Mouse (Mus musculus): Measurements from ENCODE around the gene Abcd3.

Gene Abcd3

DNA sequence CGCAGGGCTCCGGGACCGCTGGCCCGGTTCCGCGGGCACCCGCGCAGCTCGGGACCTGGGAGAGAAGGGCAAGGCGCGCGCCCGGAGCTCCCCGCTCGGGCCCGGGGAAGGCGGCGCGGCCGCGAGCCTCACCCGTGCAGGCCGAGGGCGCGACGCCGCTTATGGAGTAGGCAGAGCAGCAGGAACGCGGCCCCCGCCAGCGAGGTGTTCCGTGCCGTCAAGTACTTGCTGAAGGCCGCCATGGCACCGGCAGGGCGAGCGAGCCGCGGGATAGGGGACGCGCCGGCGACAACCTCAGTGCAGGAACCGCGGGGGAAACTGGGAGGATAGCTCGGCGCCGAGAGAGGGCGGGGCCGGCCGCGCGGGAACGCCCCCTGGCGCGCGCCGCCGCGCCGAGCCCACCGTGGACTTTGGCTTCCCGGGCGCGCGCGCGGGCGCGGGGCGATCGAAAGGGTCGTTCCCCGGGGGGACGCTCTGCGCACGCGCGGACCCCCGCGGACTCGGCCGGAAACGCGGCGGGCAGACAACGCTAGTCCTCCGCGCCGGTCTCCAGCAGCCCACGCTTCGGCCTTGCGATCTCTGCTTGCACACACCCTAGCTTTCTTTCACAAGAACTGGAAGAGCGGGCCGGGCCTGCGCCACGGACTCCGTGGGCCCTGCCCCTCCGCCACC is at the start of gene Abcd3:
Gene Abcd3, minus strand, starts transcription at position 426 of the 672 bp plus-strand sequence.
- DNase-seq (ENCODE audit: low read depth, low spot score) = peak; percentile 76

DNA sequence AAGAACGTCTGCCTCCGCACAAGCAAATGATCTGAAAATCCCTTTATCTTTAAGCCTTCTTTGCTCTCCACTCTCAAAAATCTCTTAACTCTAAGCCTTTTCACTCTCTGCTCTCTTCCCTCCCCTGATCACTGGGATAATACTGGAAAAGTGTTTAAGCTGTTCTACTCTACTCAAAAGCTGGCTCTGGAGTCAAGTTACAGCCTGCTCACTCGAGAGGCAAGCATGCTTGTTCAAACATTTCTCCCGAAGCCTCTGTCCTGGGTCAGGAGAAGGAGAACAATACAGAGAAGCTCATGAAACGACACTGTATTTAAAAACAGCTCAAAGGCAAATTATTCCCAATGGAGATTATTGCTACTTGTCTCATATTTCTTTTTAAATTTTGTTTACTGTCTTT is 44.0 kb upstream of the Abcd3 start:
- no peaks in the 10 kb centered on the region for H3K27me3 ChIP-seq (ENCODE audit: control insufficient read depth, insufficient read depth, low read length, poor library complexity, severe bottlenecking)
- no peaks in the 10 kb centered on the region for H3K36me3 ChIP-seq (ENCODE audit: control insufficient read depth, insufficient read depth, low read length, poor library complexity, severe bottlenecking)
- DNase-seq (ENCODE audit: low read depth, low spot score) = no peak

More for the DNA sequence above, at the start of gene Abcd3:
- H3K27me3 ChIP-seq (ENCODE audit: control insufficient read depth, insufficient read depth, low read length, poor library complexity, severe bottlenecking) = no peaks in the 10 kb centered on the region
- H3K36me3 ChIP-seq (ENCODE audit: control insufficient read depth, insufficient read depth, low read length, poor library complexity, severe bottlenecking) = no peaks in the 10 kb centered on the region

DNA sequence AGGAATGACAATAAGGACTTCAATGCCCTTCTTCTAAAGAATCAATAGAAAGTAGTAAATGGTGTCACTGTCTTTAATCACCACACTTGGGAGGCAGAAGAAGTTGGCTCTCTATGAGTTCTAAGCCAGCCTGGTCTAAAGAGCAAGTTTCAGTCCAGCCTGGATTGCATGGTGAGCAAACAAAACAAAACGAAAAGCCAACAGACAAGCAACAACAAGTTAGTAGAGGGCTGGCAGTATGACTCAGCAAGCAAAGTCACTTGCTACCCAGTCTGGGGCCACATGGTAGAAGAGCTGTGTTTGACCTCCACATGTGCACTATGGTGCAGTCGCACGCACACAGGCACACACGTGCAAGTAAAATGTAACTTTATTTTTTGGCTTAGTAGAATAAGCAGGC is 41.0 kb upstream of the Abcd3 start:
- Histone ChIP-seq H3K27me3 (ENCODE audit: control insufficient read depth, insufficient read depth, low read length, poor library complexity, severe bottlenecking) (no peaks in the 10 kb centered on the region), H3K36me3 (ENCODE audit: control insufficient read depth, insufficient read depth, low read length, poor library complexity, severe bottlenecking) (no peaks in the 10 kb centered on the region)
- no peak for DNase-seq (ENCODE audit: low read depth, low spot score)

DNA sequence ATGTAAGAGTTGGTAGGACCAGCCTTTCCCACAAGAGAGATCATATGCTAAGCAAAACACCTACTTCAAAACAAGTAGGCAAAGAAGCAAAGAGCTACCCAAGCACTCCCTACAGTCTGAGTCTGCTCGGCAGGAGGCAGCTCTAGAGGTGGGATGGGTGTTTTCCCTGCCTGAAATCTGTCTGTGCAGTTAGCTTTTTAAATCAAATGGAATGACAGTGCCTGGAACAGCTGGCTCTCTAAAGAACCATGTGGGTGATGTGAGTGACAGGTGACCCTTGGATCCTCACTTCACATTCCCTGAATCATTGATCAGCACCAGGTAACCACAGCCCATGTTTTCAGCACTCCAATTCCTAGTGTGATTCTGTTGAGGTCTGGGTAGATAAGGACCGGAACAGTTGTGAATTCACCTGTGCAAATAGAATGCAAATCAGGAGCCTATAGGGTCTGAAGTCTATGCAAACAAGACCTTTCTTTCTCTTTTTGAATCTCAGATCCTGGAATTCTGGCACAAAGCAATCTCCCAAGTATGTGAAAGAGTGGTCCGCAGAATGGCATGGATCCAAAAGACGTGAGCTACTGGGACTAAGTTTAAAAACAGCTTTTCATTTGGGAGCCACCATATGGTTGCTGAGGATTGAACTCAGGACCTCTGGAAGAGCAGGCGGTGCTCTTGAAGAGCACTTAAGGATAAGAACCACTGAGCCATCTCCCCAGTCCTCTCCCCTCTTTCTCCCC is 38.8 kb upstream of the Abcd3 start:
- Histone ChIP-seq H3K27me3 (ENCODE audit: control insufficient read depth, insufficient read depth, low read length, poor library complexity, severe bottlenecking) (no peaks in the 10 kb centered on the region), H3K36me3 (ENCODE audit: control insufficient read depth, insufficient read depth, low read length, poor library complexity, severe bottlenecking) (no peaks in the 10 kb centered on the region)
- DNase-seq (ENCODE audit: low read depth, low spot score) = no peak

DNA sequence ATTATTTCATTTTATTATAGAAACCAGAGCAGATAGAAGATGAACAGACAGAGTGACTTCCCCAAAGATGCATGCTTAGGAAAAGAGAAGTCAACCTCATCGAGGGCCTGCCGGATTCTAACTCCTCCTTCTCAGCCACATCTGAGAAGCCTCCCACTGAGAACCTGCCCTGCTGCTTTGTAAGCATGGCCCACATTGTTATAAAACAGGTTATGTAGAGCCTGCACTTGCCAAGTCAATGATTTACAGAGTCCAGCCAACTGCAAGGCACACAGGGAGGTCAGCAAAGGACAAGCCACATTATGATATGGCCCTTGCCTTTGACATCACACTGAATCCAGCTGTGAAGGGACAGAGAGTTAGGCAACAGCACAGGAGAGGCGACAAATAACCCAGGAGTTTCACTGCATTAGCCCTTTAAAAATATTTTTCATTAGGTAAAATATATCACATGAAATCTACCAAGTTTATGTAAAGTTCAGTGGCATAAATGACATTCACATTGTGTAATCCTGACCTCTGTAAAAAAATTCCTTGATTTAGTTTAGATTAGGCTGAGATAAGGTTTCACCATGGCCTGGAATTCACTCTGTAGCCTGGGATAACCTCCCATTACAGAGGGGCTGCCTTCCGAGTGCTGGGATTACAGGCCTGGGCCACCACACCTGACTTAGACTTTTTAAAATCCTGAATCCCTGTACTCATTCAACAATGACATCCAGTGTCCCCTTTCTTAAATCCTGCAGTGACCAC is 37.1 kb upstream of the Abcd3 start:
- Histone ChIP-seq H3K36me3 (ENCODE audit: control insufficient read depth, insufficient read depth, low read length, poor library complexity, severe bottlenecking) (no peaks in the 10 kb centered on the region), H3K27me3 (ENCODE audit: control insufficient read depth, insufficient read depth, low read length, poor library complexity, severe bottlenecking) (no peaks in the 10 kb centered on the region)
- no peak for DNase-seq (ENCODE audit: low read depth, low spot score)

DNA sequence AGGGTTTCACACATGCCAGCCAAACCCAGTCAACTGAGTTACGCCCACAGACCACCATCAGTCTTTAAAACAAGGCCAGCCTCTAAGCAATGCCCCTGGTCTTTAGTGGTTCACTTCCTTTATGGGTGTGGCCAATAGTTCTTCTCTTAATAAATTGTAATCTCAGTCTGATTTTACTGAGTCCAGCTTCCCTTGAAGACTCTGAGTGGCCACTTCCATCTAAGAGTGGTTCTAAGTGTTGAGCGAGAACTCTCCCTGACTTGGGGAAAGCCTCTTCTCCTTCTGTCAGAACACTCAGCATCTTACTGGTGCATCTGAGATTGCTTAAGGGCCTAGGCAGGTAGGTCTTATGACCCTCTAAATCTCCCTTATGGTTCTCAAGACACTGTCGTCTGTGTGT is 35.9 kb upstream of the Abcd3 start:
- Histone ChIP-seq H3K27me3 (ENCODE audit: control insufficient read depth, insufficient read depth, low read length, poor library complexity, severe bottlenecking) (no peaks in the 10 kb centered on the region), H3K36me3 (ENCODE audit: control insufficient read depth, insufficient read depth, low read length, poor library complexity, severe bottlenecking) (no peaks in the 10 kb centered on the region)
- DNase-seq (ENCODE audit: low read depth, low spot score) = no peak

DNA sequence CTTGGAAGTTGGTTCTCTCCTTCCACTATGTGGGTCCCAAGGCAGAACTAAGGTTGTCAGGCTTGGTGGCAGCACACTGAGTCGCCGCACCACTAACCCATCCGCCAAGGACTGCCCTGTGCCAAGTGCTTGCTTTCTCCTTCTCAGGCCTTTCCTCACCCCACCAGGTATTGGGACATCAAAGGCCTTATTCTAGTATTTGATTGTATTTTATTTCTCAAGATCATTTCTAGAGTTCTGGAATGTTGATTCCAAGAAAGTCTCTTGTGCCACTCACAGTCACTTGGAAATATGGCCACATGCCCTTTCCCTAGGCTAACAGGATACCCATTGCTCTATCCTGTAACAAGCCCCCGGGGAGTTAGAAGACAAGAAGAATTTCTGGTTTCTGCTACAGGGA is 35.3 kb upstream of the Abcd3 start:
- no peak for DNase-seq (ENCODE audit: low read depth, low spot score)
- Histone ChIP-seq H3K36me3 (ENCODE audit: control insufficient read depth, insufficient read depth, low read length, poor library complexity, severe bottlenecking) (no peaks in the 10 kb centered on the region), H3K27me3 (ENCODE audit: control insufficient read depth, insufficient read depth, low read length, poor library complexity, severe bottlenecking) (no peaks in the 10 kb centered on the region)

DNA sequence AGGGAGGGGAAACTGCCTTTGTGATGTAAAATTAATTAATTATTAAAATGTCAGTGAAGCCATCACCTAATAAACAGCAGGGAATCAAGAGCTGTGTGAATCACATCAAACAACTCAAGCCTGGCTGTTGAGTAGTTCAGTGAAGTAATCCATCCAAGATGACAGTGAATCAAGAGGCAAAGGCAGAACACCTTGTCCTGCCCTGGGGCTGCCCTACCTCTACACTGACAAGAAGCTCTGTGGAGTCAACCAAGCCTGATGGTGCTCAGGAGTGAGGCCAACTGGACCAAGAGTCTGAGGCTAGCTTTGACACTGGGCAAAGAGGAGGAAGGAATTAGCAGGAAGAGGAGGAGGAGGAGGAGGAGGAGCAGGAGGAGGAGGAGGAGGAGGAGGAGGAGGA is 32.2 kb upstream of the Abcd3 start:
- no peak for DNase-seq (ENCODE audit: low read depth, low spot score)
- no peaks in the 10 kb centered on the region for H3K27me3 ChIP-seq (ENCODE audit: control insufficient read depth, insufficient read depth, low read length, poor library complexity, severe bottlenecking)
- H3K36me3 ChIP-seq (ENCODE audit: control insufficient read depth, insufficient read depth, low read length, poor library complexity, severe bottlenecking) = no peaks in the 10 kb centered on the region

DNA sequence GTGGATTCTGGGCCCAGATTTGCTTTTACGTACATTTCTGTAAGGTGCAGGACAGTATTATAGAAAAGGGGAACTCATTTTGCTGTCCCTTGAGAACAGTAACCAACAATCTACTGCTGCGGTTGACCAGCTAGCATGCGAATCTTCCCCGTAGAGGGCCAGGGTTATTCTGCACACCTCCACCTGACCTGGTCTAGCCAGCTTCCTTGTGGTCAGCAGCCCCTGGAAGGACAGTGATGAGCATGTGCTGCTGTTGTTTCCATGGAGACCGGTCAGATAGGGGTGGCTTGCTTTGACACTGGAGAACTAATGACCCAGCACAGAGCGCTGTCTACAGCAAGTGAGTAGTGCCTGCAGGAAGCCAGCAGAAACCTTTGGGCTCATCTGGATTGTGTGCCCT is 29.6 kb upstream of the Abcd3 start:
- no peaks in the 10 kb centered on the region for H3K27me3 ChIP-seq (ENCODE audit: control insufficient read depth, insufficient read depth, low read length, poor library complexity, severe bottlenecking)
- peak; percentile 7 for DNase-seq (ENCODE audit: low read depth, low spot score)
- H3K36me3 ChIP-seq (ENCODE audit: control insufficient read depth, insufficient read depth, low read length, poor library complexity, severe bottlenecking) = no peaks in the 10 kb centered on the region

DNA sequence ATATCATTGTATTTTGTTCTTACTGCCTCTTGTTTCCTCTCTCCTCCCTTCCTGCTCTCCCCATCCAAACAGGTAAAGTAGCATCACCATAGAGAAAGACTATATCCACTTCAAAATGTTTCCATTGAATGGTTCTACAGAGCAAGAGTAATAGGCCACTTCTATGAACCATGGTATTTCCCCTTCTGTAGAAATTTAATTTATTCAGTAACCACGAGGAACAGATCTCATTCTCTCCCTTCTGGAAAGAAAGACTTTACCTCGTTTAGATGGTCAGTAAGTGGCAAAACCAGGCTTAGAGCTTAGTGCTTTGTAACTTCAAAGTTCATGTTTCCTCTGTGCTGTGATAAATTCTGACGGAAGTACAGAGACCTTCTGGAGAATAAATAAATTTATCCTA is 28.9 kb upstream of the Abcd3 start:
- no peaks in the 10 kb centered on the region for H3K27me3 ChIP-seq (ENCODE audit: control insufficient read depth, insufficient read depth, low read length, poor library complexity, severe bottlenecking)
- H3K36me3 ChIP-seq (ENCODE audit: control insufficient read depth, insufficient read depth, low read length, poor library complexity, severe bottlenecking) = no peaks in the 10 kb centered on the region
- DNase-seq (ENCODE audit: low read depth, low spot score) = no peak

DNA sequence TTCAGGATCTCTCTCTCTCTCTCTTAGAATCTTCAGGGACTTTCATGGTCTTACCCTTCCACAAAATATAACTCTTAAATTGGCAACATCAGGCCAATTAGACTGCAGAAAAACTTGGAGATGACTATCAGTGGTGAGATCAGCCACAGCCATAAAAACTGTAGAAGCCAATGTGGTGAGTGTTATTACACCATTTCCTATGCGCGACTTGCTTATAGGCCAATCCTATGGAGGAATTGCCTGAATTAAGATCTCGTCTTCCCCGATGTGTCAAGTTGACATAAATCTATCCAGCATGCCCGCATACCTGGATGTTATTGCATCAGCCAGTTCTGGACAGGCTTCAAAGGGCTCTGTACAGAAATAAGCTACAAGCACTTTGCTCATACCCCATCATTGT is 28.2 kb upstream of the Abcd3 start:
- DNase-seq (ENCODE audit: low read depth, low spot score) = no peak
- H3K27me3 ChIP-seq (ENCODE audit: control insufficient read depth, insufficient read depth, low read length, poor library complexity, severe bottlenecking) = no peaks in the 10 kb centered on the region

DNA sequence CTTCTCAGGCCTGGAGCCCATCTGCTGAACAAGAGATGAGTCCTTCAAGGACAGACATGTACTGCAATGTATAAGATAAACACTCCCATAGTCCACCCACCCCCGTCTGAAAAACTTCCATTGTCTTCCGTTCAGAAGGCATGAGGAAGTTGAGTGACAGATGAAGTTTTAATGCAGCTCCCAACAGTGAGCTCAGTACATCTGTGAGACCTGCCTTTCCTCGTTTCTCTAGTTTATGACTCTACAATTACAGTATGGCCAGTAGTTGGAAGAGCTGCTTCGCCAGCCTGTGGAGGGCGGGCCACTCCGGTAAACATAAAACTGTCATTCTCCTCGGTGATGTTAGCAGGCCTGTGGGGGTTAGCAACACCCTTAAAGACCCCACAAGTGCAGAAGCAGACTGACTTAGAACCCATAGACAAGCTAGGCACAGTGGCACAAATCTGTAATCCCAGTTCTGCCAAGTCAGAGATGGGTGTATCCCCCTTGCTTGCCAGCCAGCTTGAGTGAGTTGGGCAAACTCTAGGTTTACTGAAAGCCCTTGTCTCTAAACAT is 27.3 kb upstream of the Abcd3 start:
- Histone ChIP-seq H3K27me3 (ENCODE audit: control insufficient read depth, insufficient read depth, low read length, poor library complexity, severe bottlenecking) (no peaks in the 10 kb centered on the region), H3K36me3 (ENCODE audit: control insufficient read depth, insufficient read depth, low read length, poor library complexity, severe bottlenecking) (no peaks in the 10 kb centered on the region)
- DNase-seq (ENCODE audit: low read depth, low spot score) = no peak

More for the DNA sequence above, 28.2 kb upstream of the Abcd3 start:
- no peaks in the 10 kb centered on the region for H3K36me3 ChIP-seq (ENCODE audit: control insufficient read depth, insufficient read depth, low read length, poor library complexity, severe bottlenecking)

DNA sequence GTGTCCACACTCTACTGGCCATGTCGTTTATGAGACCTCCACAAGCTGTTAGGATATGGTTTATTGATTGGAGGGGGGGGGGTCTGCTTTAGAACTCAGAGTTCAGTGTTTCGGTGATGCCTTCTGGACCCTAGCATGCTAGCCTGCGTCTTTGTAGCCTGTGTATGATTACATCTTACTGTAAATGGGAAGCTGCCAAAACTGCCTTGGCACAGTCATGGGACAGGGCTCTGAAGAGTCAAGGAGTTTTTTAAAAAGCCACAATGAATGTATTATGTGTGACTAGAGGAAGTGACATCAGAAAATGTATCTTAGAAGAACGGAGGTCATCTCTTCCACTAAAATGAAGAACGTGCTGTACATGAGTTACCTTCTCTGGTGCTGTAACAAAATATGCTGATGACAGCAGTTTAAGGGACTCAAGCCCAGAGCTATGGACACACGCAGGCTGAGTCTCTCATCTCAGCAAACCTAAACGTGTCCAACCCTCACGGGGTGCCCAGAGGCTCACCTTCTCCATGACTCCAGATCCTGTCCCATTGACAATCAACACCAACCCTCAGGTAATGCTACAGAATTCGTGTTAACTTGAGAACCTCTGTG is 26.4 kb upstream of the Abcd3 start:
- Histone ChIP-seq H3K36me3 (ENCODE audit: control insufficient read depth, insufficient read depth, low read length, poor library complexity, severe bottlenecking) (no peaks in the 10 kb centered on the region), H3K27me3 (ENCODE audit: control insufficient read depth, insufficient read depth, low read length, poor library complexity, severe bottlenecking) (no peaks in the 10 kb centered on the region)
- DNase-seq (ENCODE audit: low read depth, low spot score) = no peak

DNA sequence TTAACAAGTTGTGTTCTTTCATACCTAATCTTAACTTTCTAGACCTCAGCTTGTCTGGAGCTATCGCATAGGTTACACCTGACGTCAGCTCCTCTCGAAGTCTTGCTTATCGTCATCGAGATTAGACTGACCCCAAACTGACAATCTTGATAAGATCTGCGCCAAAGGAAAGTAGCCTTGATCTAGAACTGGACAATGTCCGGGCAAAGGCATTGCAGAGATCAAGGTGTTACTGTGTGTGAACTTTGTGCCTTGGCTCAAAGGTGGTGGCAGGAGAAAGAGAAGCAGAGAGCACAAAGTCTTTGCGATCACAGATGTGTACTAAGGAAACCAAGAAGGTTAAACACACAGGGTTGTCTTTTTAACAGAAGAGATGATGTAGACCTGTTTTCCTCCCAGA is 25.2 kb upstream of the Abcd3 start:
- no peaks in the 10 kb centered on the region for H3K27me3 ChIP-seq (ENCODE audit: control insufficient read depth, insufficient read depth, low read length, poor library complexity, severe bottlenecking)
- no peak for DNase-seq (ENCODE audit: low read depth, low spot score)
- H3K36me3 ChIP-seq (ENCODE audit: control insufficient read depth, insufficient read depth, low read length, poor library complexity, severe bottlenecking) = no peaks in the 10 kb centered on the region

DNA sequence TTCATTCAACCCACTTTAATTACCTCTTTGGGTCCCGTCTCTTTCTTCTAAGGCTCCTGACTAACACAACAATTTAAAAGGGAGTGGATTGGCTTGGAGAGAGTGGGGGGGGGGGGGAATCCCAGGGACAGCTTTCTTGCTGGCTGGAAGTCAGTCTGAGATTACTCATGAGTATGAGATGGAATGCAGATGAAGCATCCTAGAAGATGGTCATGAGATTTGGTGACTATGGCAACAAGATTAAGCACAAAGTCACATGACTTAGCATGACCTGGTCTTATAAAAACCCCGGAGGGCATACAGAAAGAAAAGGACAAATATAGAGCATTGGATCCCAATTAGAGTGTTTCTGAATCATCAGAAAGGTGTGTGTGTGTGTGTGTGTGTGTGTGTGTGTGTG is 19.6 kb upstream of the Abcd3 start:
- no peak for DNase-seq (ENCODE audit: low read depth, low spot score)
- no peaks in the 10 kb centered on the region for H3K27me3 ChIP-seq (ENCODE audit: control insufficient read depth, insufficient read depth, low read length, poor library complexity, severe bottlenecking)
- no peaks in the 10 kb centered on the region for H3K36me3 ChIP-seq (ENCODE audit: control insufficient read depth, insufficient read depth, low read length, poor library complexity, severe bottlenecking)

Data from splenic B cell, adult 2 months (primary cell).